Mouse (Mus musculus) liver, embryonic 12.5 days (tissue): ENCODE results near the gene Pigb. TPM values are rescaled to one million over a fixed set of nuclear protein-coding genes. Genes with fewer than 3 reads are reported as not detected.

Experiments
- microRNA-seq: library from miRNA; unstranded; fragments of <30 nt; microRNA quantifications from one replicate; pipeline ENCODE4, GENCODE M21; 2017
- polyA plus RNA-seq: library from polyadenylated mRNA; unstranded; fragments of >200 nt; fragmentation: Nextera tagmentation; extraction: Ambion mirVana; gene quantifications from 2 replicates; pipeline ENCODE4 v1.2.1, GENCODE M21; 2016

Gene Pigb
- polyA plus RNA-seq, 1 experiment from 2014 or later: 8.0 TPM

Small RNA genes lying within 50 kb of the gene (microRNA-seq; reads per million reads assigned to microRNA genes)
- gene Gm27353: not detected

Other genes starting within 250 kb of the Pigb start
- gene Prtg, start 233.5 kb downstream of the Pigb start, polyA plus RNA-seq: 0.37 and 0.52 TPM in 2 replicates
- 0.35 and 0.48 TPM in 2 replicates for gene Pygo1, start 114.7 kb downstream of the Pigb start, polyA plus RNA-seq
- 0.10 and 0.37 TPM in 2 replicates for gene Dyx1c1, start 81.6 kb downstream of the Pigb start, polyA plus RNA-seq
- gene Gm44503, start 81.5 kb downstream of the Pigb start, polyA plus RNA-seq: 0.13 TPM in 1 of 2 replicates, not detected in the other
- 4.4 and 4.6 TPM in 2 replicates for gene Ccpg1os, start 55.0 kb downstream of the Pigb start, polyA plus RNA-seq
- 12.6 and 13.0 TPM in 2 replicates for gene Ccpg1, start 54.9 kb downstream of the Pigb start, polyA plus RNA-seq
- gene Rab27a, start 4.5 kb upstream of the Pigb start, polyA plus RNA-seq: 4.8 and 5.2 TPM in 2 replicates
- gene Khdc3, start 61.5 kb upstream of the Pigb start, polyA plus RNA-seq: not detected in 2 replicates
- gene Gm20509, start 62.1 kb upstream of the Pigb start, polyA plus RNA-seq: not detected in 2 replicates
- gene Rsl24d1, start 73.0 kb upstream of the Pigb start, polyA plus RNA-seq: 92.7 and 93.7 TPM in 2 replicates